Mouse (Mus musculus) liver, postnatal 0 days (tissue): Measurements from ENCODE around the gene Gdf9.

Experiments used
- CTCF ChIP-seq: sonication (generic); IDR thresholded peaks from 2 replicates; pipeline ENCODE4 v1.5.1; 2016; ENCODE audit warnings: antibody characterized with exemption, low read depth
- EP300 ChIP-seq: IDR thresholded peaks from 2 replicates; pipeline ENCODE4 v1.6.1; 2016; ENCODE audit warnings: antibody characterized with exemption, low read depth, mild to moderate bottlenecking

GRCm38 (mm10) chr11:53393856-53394255 is 37.0 kb upstream of the Gdf9 start:
- TF ChIP-seq CTCF (no peak), EP300 (no peak)
